Comparison of ENCODE assay signal across 24 mouse cellular contexts in genomic region chr5:71828342-71828741, GRCm38 (mm10).
DNase-seq lines count a peak whose midpoint lies in the region; ATAC-seq and TF ChIP-seq lines count a peak whose summit lies in the region.
"Had no signal": no experiment of that assay in that cellular context is flagged by ENCODE, and none has a peak within 500 bp of the region (broad histone marks: within the 10 kb centered on the region; RNA-seq: fewer than 3 reads in every experiment).

No protein-coding gene starts in this region.

- ATAC-seq in frontal cortex, adult (ENCODE audit: low TSS enrichment): peak; percentile 90
- ATAC-seq: intestine, embryonic 16.5 days; midbrain, embryonic 13.5 days had no signal

- TF ChIP-seq CTCF in brain, embryonic 14.5 days (IDR thresholded peaks at IDR 0.05; ENCODE audit: borderline replicate concordance, extremely low read depth, insufficient read depth, insufficient read length): no peak

- no peak for TF ChIP-seq POLR2A in brain, embryonic 14.5 days (IDR thresholded peaks at IDR 0.05; ENCODE audit: borderline replicate concordance, extremely low read depth, insufficient read depth, insufficient read length, poor library complexity, severe bottlenecking)

- intact Hi-C loops in left cerebral cortex, postnatal 14 days (cut with DNase I): no loop called here
- intact Hi-C loops in left cerebral cortex, postnatal 4 days (cut with DNase I): no loop called here

- no peak for DNase-seq in frontal cortex, postnatal 25 days (ENCODE audit: low spot score in 2 of 2)
- peak; percentile 12 to 32 for DNase-seq in left cerebral cortex, postnatal 14 days (ENCODE audit: low spot score in 2 of 2)
- no peak for DNase-seq in left cerebral cortex, postnatal 4 days
- DNase-seq in brain, adult 2 months (ENCODE audit: low read depth, low spot score): peak; percentile 81
- peak; percentile 53 for DNase-seq in brain, embryonic 14.5 days (ENCODE audit: low read depth)
- no peak for DNase-seq in testis, postnatal 10 days (ENCODE audit: low spot score)
- DNase-seq: adrenal gland, postnatal 25 days; B cell, adult 2 months; cerebellum, adult 8-10 months; cerebellum, postnatal 36 days; embryo, embryonic 11 days; gastrocnemius, adult 2 months; gastrocnemius, postnatal 36 days; heart, adult 18-20 months; heart, postnatal 4 days; kidney, adult 8-10 months; kidney, postnatal 4 days; liver; lung, adult 2 months; lung, postnatal 10 days; thymus, postnatal 4 days had no signal

Comparison
In these comparisons a context has a peak if more than half of its experiments do, and no peak if none do; other contexts are left out.
1. DNase-seq: peak in left cerebral cortex, postnatal 14 days (2 of 2), brain, adult 2 months (single experiment) and brain, embryonic 14.5 days (single experiment); none in frontal cortex, postnatal 25 days (0 of 2), left cerebral cortex, postnatal 4 days (single experiment) and testis, postnatal 10 days (single experiment).